Mouse (Mus musculus) fat pad, adult 2 months (tissue): Measurements from ENCODE around the gene Edaradd.

ENCODE experiments used
- DNase-seq: peaks from one replicate; pipeline ENCODE4 v3.0.0-alpha.2; 2011; ENCODE audit warnings: low read depth, low spot score; ENCODE audit errors: extremely low read depth

Edaradd gene

GRCm38 (mm10) chr13:12461730-12462119 lies 58.5 kb downstream of the Edaradd start:
- no peak for DNase-seq

GRCm38 (mm10) chr13:12460881-12461729 lies 59.1 kb downstream of the Edaradd start:
- DNase-seq, result no peak

- no peak for DNase-seq
Measured at GRCm38 (mm10) chr13:12460443-12460842, 59.8 kb downstream of the Edaradd start.

- DNase-seq, result no peak
Measured at GRCm38 (mm10) chr13:12456711-12457110, 63.5 kb downstream of the Edaradd start.

- no peak for DNase-seq
Measured at GRCm38 (mm10) chr13:12454686-12455390, 65.4 kb downstream of the Edaradd start.

DNA sequence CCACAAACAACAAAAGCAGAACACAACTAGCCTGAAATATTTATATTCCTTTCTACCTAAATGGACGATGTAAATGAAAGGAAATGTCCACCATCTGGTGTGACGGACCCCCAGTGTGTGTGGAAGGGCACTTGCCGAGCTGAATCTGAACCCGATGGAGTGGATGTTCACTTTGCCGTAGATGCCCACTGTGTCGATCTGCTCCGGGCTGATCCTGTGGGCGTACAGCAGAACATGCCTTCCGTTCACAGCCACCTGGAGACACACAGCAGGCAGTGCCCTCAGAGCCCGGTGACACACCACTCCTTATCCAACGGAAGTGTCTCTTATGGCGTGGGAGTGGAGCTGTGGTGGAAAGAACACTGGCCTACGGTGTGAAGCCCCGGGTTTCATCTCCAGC lies 67.1 kb downstream of the Edaradd start:
- DNase-seq, result no peak

DNA sequence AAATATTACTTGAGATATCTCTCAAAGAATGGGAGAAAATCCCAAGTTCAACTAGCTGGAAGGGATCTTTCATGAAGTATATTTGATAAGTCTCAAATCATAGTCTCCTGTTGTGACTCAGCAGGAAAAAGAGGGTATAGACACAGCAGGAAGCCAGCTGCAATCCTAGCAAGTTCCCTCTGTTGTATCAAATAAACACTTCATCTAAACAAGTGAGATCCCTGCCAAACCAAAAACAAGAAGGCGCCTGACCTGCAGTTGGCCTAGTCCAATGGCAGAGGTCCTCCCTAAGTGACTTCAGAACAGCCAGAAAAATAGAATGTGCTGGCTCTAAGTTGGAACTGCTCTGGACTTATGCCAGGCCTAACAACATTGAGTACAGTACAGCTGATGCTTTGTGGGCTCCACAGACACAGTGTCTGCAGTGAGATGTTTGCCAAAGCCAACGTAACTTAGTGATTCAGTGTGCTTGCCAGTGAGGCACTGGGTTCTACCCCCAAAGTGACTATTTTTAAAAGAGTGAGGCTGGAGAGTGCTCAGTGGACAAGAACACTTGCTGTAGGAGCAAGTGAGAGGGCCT lies 78.1 kb downstream of the Edaradd start:
- no peak for DNase-seq

- no peak for DNase-seq
Measured at GRCm38 (mm10) chr13:12440813-12441212, 79.4 kb downstream of the Edaradd start.

GRCm38 (mm10) chr13:12439586-12439985 lies 80.7 kb downstream of the Edaradd start:
- no peak for DNase-seq

DNA sequence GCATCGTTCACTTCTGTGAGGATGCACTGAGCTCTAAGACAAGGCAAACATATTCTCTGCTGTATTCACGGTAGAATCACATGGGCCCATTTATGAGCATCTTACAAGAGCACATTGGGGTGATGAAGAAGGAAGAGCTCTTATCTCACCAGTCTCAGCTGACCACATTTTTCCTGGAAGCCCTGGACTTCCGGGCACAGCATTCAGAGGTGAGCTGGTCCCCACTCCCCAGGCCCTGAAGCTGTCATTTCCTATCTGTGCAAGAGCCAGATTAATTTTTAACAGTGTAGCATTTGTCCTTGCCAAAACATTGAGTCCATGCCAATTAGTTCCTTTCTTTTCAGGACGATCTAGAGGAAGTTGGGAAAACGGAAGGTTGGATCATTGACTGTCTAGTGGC lies 86.4 kb downstream of the Edaradd start:
- DNase-seq, result no peak

DNA sequence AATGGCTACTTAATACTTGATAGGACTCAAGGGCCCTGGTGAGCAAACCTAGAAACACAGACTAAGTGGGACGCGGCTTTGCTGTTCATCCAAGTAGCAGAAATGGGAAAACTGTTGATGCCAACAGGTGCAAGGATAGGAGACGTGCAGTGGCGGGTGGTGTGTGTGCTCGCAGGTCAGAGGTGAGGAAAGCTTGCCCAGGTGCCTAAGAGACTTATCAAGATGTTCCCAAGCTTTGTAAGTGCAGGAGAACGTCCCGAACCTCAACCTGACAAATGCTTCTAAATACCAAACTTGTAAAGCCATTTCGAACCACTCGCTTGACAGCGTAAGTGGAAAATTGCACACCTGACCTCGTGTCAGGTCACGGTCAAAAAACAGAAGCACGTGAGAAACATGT lies 91.7 kb downstream of the Edaradd start:
- DNase-seq, result no peak
